Mouse (Mus musculus) stomach, postnatal 0 days (tissue): ENCODE measurements around the gene Krt222. TPM values are rescaled to one million over a fixed set of nuclear protein-coding genes. Genes with fewer than 3 reads are reported as not detected.

Experiments
- ATAC-seq: fragments of 200-750 bp; cut with Nextera tagmentation; 2 replicates; pipeline ENCODE4 v1.8.0; 2017; ENCODE audit not compliant: low FRiP score, low TSS enrichment
- DNase-seq: peaks from one replicate; pipeline ENCODE4 v3.0.0-alpha.2; 2016; ENCODE audit warnings: low spot score
- H3K27ac ChIP-seq: fragments of 300-500 bp; sonication (generic); replicated peaks from 2 replicates; pipeline ENCODE4 v1.5.1; 2014; ENCODE audit warnings: mild to moderate bottlenecking, control low read depth
- H3K27me3 ChIP-seq: fragments of 300-500 bp; sonication (generic); 2 replicates; pipeline ENCODE4 v1.6.1; 2014; ENCODE audit warnings: low read length; ENCODE audit not compliant: control insufficient read depth, insufficient read depth
- H3K36me3 ChIP-seq: fragments of 300-500 bp; sonication (generic); 2 replicates; pipeline ENCODE4 v1.6.1; 2014; ENCODE audit warnings: low read length, mixed read lengths; ENCODE audit not compliant: control insufficient read depth, insufficient read depth
- H3K4me1 ChIP-seq: fragments of 300-500 bp; sonication (generic); replicated peaks from 2 replicates; pipeline ENCODE4 v1.6.1; 2014; ENCODE audit warnings: antibody characterized with exemption; ENCODE audit not compliant: control insufficient read depth, insufficient read depth
- H3K4me2 ChIP-seq: fragments of 300-500 bp; sonication (generic); replicated peaks from 2 replicates; pipeline ENCODE4 v1.6.1; 2014; ENCODE audit warnings: low read depth, mild to moderate bottlenecking, control low read depth, moderate library complexity
- H3K4me3 ChIP-seq: fragments of 300-500 bp; sonication (generic); 2 replicates; pipeline ENCODE4 v1.5.1; 2014; ENCODE audit warnings: low read depth, low read length, control low read depth
- H3K9ac ChIP-seq: fragments of 300-500 bp; sonication (generic); 2 replicates; pipeline ENCODE4 v1.6.1; 2014; ENCODE audit warnings: mild to moderate bottlenecking, low read length, control low read depth, mixed read lengths
- H3K9me3 ChIP-seq: fragments of 300-500 bp; sonication (generic); 2 replicates; pipeline ENCODE4 v1.6.1; 2016; ENCODE audit warnings: low read length; ENCODE audit not compliant: control insufficient read depth
- CTCF ChIP-seq: IDR thresholded peaks from 2 replicates; pipeline ENCODE4 v1.5.1; 2016; ENCODE audit warnings: antibody characterized with exemption, low read depth, mild to moderate bottlenecking, moderate library complexity
- EP300 ChIP-seq: optimal IDR thresholded peaks from 2 replicates; pipeline ENCODE3; 2016; ENCODE audit warnings: antibody characterized with exemption
- WGBS: fragments of 180-500 bp; shearing (Covaris S2); extraction: QIAGEN DNeasy Blood & Tissue Kit; methylation state at CpG from one replicate; pipeline ENCODE4 v1.1.7; 2014; 5-methylcytosine and 5-hydroxymethylcytosine counted together
- polyA plus RNA-seq: library from polyadenylated mRNA; unstranded; fragments of >200 nt; fragmentation: Nextera tagmentation; extraction: Ambion mirVana; gene quantifications from 2 replicates; pipeline ENCODE4 v1.2.1, GENCODE M21; 2015

Gene Krt222
- polyA plus RNA-seq, 1 experiment from 2014 or later: 0.25 TPM

DNA sequence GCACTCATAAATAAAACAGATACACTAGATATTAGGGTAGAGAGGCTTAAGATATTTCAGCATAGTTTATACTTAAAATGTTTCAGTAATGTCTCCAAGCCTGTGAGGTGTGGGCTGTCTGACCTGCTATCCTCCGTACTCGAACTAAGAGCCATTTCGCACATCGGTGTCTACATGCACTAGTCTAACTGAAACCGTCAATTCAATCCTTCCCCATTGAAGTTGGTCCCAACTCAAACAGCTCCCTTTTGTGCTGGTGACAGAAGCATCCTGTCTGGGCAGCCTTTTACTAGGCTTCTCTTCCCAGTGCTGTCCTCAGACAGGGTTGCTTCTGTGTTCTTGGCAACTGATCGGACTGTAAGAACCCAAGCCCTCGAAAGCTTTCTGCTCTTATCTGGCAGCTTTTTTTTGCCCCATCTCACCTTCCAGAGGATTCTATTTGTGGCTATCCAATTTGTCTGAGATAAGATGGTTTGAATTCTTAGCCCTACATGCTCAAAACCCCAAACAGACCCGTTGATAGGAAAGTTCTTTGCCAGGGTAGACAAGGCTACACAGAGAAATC is 35.7 kb downstream of the Krt222 start:
- Histone ChIP-seq H3K4me2 (no peak overlapping the region), H3K36me3 (peaks cover 17% of the 10 kb centered on the region), H3K4me1 (no peaks in the 10 kb centered on the region), H3K9ac (no peak overlapping the region), H3K27me3 (no peaks in the 10 kb centered on the region), H3K4me3 (no peak overlapping the region), H3K27ac (no peak overlapping the region), H3K9me3 (no peaks in the 10 kb centered on the region)
- no peak for TF ChIP-seq EP300
- TF ChIP-seq CTCF: no peak
- 75% methylated on average over 8 of the region's 8 CpGs for WGBS
- no peak for DNase-seq
- no peak for ATAC-seq

- TF ChIP-seq EP300 (no peak), CTCF (no peak)
- no peak overlapping the region for H3K9ac ChIP-seq
- no peak for ATAC-seq
- H3K27me3 ChIP-seq: no peaks in the 10 kb centered on the region
- no peak overlapping the region for H3K4me3 ChIP-seq
- no peak overlapping the region for H3K27ac ChIP-seq
- H3K4me1 ChIP-seq: no peaks in the 10 kb centered on the region
- no peaks in the 10 kb centered on the region for H3K9me3 ChIP-seq
- no peak for DNase-seq
- H3K36me3 ChIP-seq: peaks cover 11% of the 10 kb centered on the region; the same call in 1 of the 2 replicates
- H3K4me2 ChIP-seq: no peak overlapping the region
- WGBS: 13% methylated on average over 2 of the region's 2 CpGs
Measured at GRCm38 (mm10) chr11:99207449-99207848, 36.4 kb downstream of the Krt222 start.

GRCm38 (mm10) chr11:99206954-99207353 is 36.9 kb downstream of the Krt222 start:
- no peak overlapping the region for H3K9ac ChIP-seq
- 13% methylated on average over 2 of the region's 2 CpGs for WGBS

GRCm38 (mm10) chr11:99189154-99189582 is 54.7 kb downstream of the Krt222 start:
- H3K4me3 ChIP-seq: no peak overlapping the region
- H3K36me3 ChIP-seq: no peaks in the 10 kb centered on the region
- TF ChIP-seq CTCF: peak; percentile 92
- TF ChIP-seq EP300: no peak
- no peak overlapping the region for H3K9ac ChIP-seq
- no peak overlapping the region for H3K4me2 ChIP-seq
- no peak overlapping the region for H3K27ac ChIP-seq
- no peaks in the 10 kb centered on the region for H3K27me3 ChIP-seq
- ATAC-seq: peak; percentile 54; the same call in 1 of the 2 replicates
- H3K4me1 ChIP-seq: no peaks in the 10 kb centered on the region
- WGBS: 21% methylated on average over 14 of the region's 14 CpGs
- H3K9me3 ChIP-seq: no peaks in the 10 kb centered on the region
- DNase-seq: peak; percentile 67

More at GRCm38 (mm10) chr11:99206954-99207353, 36.9 kb downstream of the Krt222 start:
- TF ChIP-seq CTCF (peak; percentile 66), EP300 (no peak)
- DNase-seq (no peak), ATAC-seq (no peak)
- no peak overlapping the region for H3K27ac ChIP-seq
- no peaks in the 10 kb centered on the region for H3K27me3 ChIP-seq
- H3K4me2 ChIP-seq: no peak overlapping the region
- peaks cover 7% of the 10 kb centered on the region; the same call in 1 of the 2 replicates for H3K36me3 ChIP-seq
- no peaks in the 10 kb centered on the region for H3K4me1 ChIP-seq
- H3K4me3 ChIP-seq: no peak overlapping the region
- H3K9me3 ChIP-seq: no peaks in the 10 kb centered on the region

DNA sequence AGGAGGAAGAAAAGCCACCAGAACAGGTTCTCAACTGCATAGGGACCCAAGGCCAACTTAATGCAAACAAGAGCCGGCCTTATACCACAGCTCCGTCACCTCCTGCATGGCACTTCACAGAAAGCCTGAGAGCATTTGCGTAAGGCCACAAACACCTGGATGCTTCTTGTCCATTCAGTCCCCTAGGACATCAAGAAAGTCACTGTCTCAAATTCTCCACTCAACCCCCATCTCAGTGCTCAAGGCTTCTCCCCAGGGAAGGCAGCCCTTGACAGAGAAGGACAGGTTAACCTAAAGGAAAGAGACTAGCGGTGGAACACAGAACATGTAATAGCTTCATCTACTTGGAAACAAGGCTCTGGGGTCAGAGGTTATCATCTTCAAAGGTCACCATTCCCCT is 56.5 kb downstream of the Krt222 start:
- Histone ChIP-seq H3K4me1 (no peaks in the 10 kb centered on the region), H3K27me3 (no peaks in the 10 kb centered on the region), H3K9me3 (no peaks in the 10 kb centered on the region), H3K4me3 (no peak overlapping the region), H3K36me3 (no peaks in the 10 kb centered on the region), H3K4me2 (no peak overlapping the region), H3K9ac (no peak overlapping the region), H3K27ac (no peak overlapping the region)
- TF ChIP-seq CTCF (no peak), EP300 (no peak)
- DNase-seq (no peak), ATAC-seq (no peak)
- 64% methylated on average over 4 of the region's 4 CpGs for WGBS

GRCm38 (mm10) chr11:99186836-99187235 is 57.0 kb downstream of the Krt222 start:
- DNase-seq (no peak), ATAC-seq (no peak)
- Histone ChIP-seq H3K4me2 (no peak overlapping the region), H3K4me3 (no peak overlapping the region), H3K27ac (no peak overlapping the region), H3K27me3 (no peaks in the 10 kb centered on the region), H3K9me3 (no peaks in the 10 kb centered on the region), H3K36me3 (no peaks in the 10 kb centered on the region), H3K4me1 (no peaks in the 10 kb centered on the region), H3K9ac (no peak overlapping the region)
- TF ChIP-seq CTCF: no peak
- no peak for TF ChIP-seq EP300
- 77% methylated on average over 2 of the region's 2 CpGs for WGBS

Other genes starting within 250 kb of the Krt222 start
- gene Top2a, start 219.9 kb downstream of the Krt222 start, polyA plus RNA-seq: 31.6 and 44.5 TPM in 2 replicates
- gene Igfbp4, start 202.8 kb downstream of the Krt222 start, polyA plus RNA-seq: 228 and 244 TPM in 2 replicates
- gene Tns4, start 154.8 kb downstream of the Krt222 start, polyA plus RNA-seq: 0.82 and 1.1 TPM in 2 replicates
- gene Ccr7, start 89.0 kb downstream of the Krt222 start, polyA plus RNA-seq: 0.05 and 0.07 TPM in 2 replicates
- 90.3 and 91.6 TPM in 2 replicates for gene Smarce1, start 13.1 kb downstream of the Krt222 start, polyA plus RNA-seq
- gene Krt24, start 41.2 kb upstream of the Krt222 start, polyA plus RNA-seq: not detected in 2 replicates
- gene Krt25, start 78.9 kb upstream of the Krt222 start, polyA plus RNA-seq: 0.12 TPM in 2 replicates
- gene Krt26, start 93.9 kb upstream of the Krt222 start, polyA plus RNA-seq: not detected in 2 replicates
- not detected in 2 replicates for gene Krt27, start 107.0 kb upstream of the Krt222 start, polyA plus RNA-seq
- gene Krt28, start 130.8 kb upstream of the Krt222 start, polyA plus RNA-seq: 0.10 TPM in 1 of 2 replicates, not detected in the other
- 431 and 466 TPM in 2 replicates for gene Krt10, start 145.3 kb upstream of the Krt222 start, polyA plus RNA-seq
- gene Krt12, start 178.2 kb upstream of the Krt222 start, polyA plus RNA-seq: 0.16 and 0.21 TPM in 2 replicates
- gene Krt20, start 194.1 kb upstream of the Krt222 start, polyA plus RNA-seq: 110 and 119 TPM in 2 replicates
- gene Krt23, start 249.1 kb upstream of the Krt222 start, polyA plus RNA-seq: 204 and 221 TPM in 2 replicates